Mouse (Mus musculus): ENCODE data around the gene Arpc1b. TPM values are rescaled to one million over a fixed set of nuclear protein-coding genes. Genes with fewer than 3 reads are reported as not detected.

Arpc1b gene
- polyA plus RNA-seq, 1 experiment from 2014 or later, result 55.5 TPM

- no peak for ATAC-seq (replicated peaks; ENCODE audit: insufficient number of reproducible peaks, low FRiP score, low TSS enrichment, low read depth)
- WGBS, result 86% methylated on average over 18 of the region's 18 CpGs
- no peaks in the 10 kb centered on the region for H3K4me1 ChIP-seq (ENCODE audit: control insufficient read depth, insufficient read depth, low read length)
These were observed 64.5 kb downstream of the Arpc1b start for GRCm38 (mm10) chr5:145178461-145178980.

More at GRCm38 (mm10) chr5:145178461-145178980, 64.5 kb downstream of the Arpc1b start:
- Histone ChIP-seq H3K4me2 (ENCODE audit: low read depth, low read length) (no peak overlapping the region), H3K27me3 (ENCODE audit: control insufficient read depth, insufficient read depth, low read length) (no peaks in the 10 kb centered on the region), H3K4me3 (ENCODE audit: low read depth, low read length) (no peak overlapping the region), H3K9ac (replicated peaks; ENCODE audit: low read length) (no peak overlapping the region), H3K9me3 (replicated peaks; ENCODE audit: control insufficient read depth, low read length) (no peaks in the 10 kb centered on the region), H3K27ac (replicated peaks; ENCODE audit: low read depth, low read length) (no peak overlapping the region), H3K36me3 (replicated peaks; ENCODE audit: control insufficient read depth, insufficient read depth, low read depth, low read length) (peaks cover 11% of the 10 kb centered on the region)
- no peak for DNase-seq (ENCODE audit: low spot score)

Other genes starting within 250 kb of the Arpc1b start
- 12.1 and 16.7 TPM in 2 replicates for gene Smurf1, start 148.4 kb upstream of the Arpc1b start, polyA plus RNA-seq (2014; fragmentation: Nextera tagmentation; extraction: Ambion mirVana)
- not detected in 2 replicates for gene Gm4871, start 81.5 kb upstream of the Arpc1b start, polyA plus RNA-seq (2014; fragmentation: Nextera tagmentation; extraction: Ambion mirVana)
- gene 1700018F24Rik, start 71.2 kb upstream of the Arpc1b start, polyA plus RNA-seq (2014; fragmentation: Nextera tagmentation; extraction: Ambion mirVana), result not detected in 2 replicates
- 157 and 161 TPM in 2 replicates for gene Arpc1a, start 30.4 kb upstream of the Arpc1b start, polyA plus RNA-seq (2014; fragmentation: Nextera tagmentation; extraction: Ambion mirVana)
- gene Kpna7, start 30.2 kb upstream of the Arpc1b start, polyA plus RNA-seq (2014; fragmentation: Nextera tagmentation; extraction: Ambion mirVana), result not detected in 2 replicates
- gene Pdap1, start 26.0 kb downstream of the Arpc1b start, polyA plus RNA-seq (2014; fragmentation: Nextera tagmentation; extraction: Ambion mirVana), result 113 and 121 TPM in 2 replicates
- gene Bud31, start 26.1 kb downstream of the Arpc1b start, polyA plus RNA-seq (2014; fragmentation: Nextera tagmentation; extraction: Ambion mirVana), result 281 and 299 TPM in 2 replicates
- gene Ptcd1, start 52.9 kb downstream of the Arpc1b start, polyA plus RNA-seq (2014; fragmentation: Nextera tagmentation; extraction: Ambion mirVana), result 13.3 and 14.8 TPM in 2 replicates
- gene Cpsf4, start 53.0 kb downstream of the Arpc1b start, polyA plus RNA-seq (2014; fragmentation: Nextera tagmentation; extraction: Ambion mirVana), result 31.8 and 32.1 TPM in 2 replicates
- 493 and 500 TPM in 2 replicates for gene Atp5j2, start 77.8 kb downstream of the Arpc1b start, polyA plus RNA-seq (2014; fragmentation: Nextera tagmentation; extraction: Ambion mirVana)
- 8.5 and 10.2 TPM in 2 replicates for gene Zkscan14, start 87.7 kb downstream of the Arpc1b start, polyA plus RNA-seq (2014; fragmentation: Nextera tagmentation; extraction: Ambion mirVana)
- gene Zkscan5, start 90.3 kb downstream of the Arpc1b start, polyA plus RNA-seq (2014; fragmentation: Nextera tagmentation; extraction: Ambion mirVana), result 20.4 and 21.0 TPM in 2 replicates
- 41.5 and 45.0 TPM in 2 replicates for gene Zfp655, start 117.5 kb downstream of the Arpc1b start, polyA plus RNA-seq (2014; fragmentation: Nextera tagmentation; extraction: Ambion mirVana)
- gene Zscan25, start 166.3 kb downstream of the Arpc1b start, polyA plus RNA-seq (2014; fragmentation: Nextera tagmentation; extraction: Ambion mirVana), result 0.42 and 0.70 TPM in 2 replicates
- gene Cyp3a57, start 231.1 kb downstream of the Arpc1b start, polyA plus RNA-seq (2014; fragmentation: Nextera tagmentation; extraction: Ambion mirVana), result not detected in 2 replicates